Mouse (Mus musculus): ENCODE data around the gene Cacna1d. TPM values are rescaled to one million over a fixed set of nuclear protein-coding genes. Genes with fewer than 3 reads are reported as not detected.

Cacna1d gene
- 0.37 and 0.46 TPM in 2 replicates for polyA plus RNA-seq (2016; fragmentation: Nextera tagmentation; extraction: Ambion mirVana)

GRCm38 (mm10) chr14:30491342-30491741 is at the start of gene Cacna1d:
Cacna1d (minus strand) TSS chr14:30491455.
- H3K4me2 ChIP-seq: no peak within 1 kb of the TSS
- peak; percentile 62; the same call in 1 of the 2 replicates for ATAC-seq

GRCm38 (mm10) chr14:30533780-30534450 is 42.7 kb upstream of the Cacna1d start:
- ATAC-seq: no peak
- Histone ChIP-seq H3K27ac (no peak overlapping the region), H3K4me3 (no peak overlapping the region), H3K36me3 (peaks cover 3% of the 10 kb centered on the region; the same call in 1 of the 2 replicates), H3K27me3 (replicated peaks) (no peaks in the 10 kb centered on the region), H3K4me2 (no peak overlapping the region), H3K4me1 (no peaks in the 10 kb centered on the region), H3K9me3 (replicated peaks) (no peaks in the 10 kb centered on the region), H3K9ac (no peak overlapping the region)
- WGBS (ENCODE audit: insufficient replicate concordance): 68% methylated on average over 6 of the region's 6 CpGs

More at GRCm38 (mm10) chr14:30491342-30491741, at the start of gene Cacna1d:
- Histone ChIP-seq H3K9ac (no peak within 1 kb of the TSS), H3K36me3 (peaks cover 76% of the 10 kb centered on the region), H3K4me3 (no peak within 1 kb of the TSS), H3K27ac (no peak within 1 kb of the TSS; the same call in 1 of the 2 replicates), H3K27me3 (replicated peaks) (no peaks in the 10 kb centered on the region), H3K9me3 (replicated peaks) (no peaks in the 10 kb centered on the region), H3K4me1 (peaks cover 33% of the 10 kb centered on the region)
- WGBS (ENCODE audit: insufficient replicate concordance): 52% methylated on average over 9 of the region's 9 CpGs

- WGBS (ENCODE audit: insufficient replicate concordance): 82% methylated on average over 6 of the region's 6 CpGs
- no peak for ATAC-seq
- H3K36me3 ChIP-seq: peaks cover 13% of the 10 kb centered on the region
- no peak overlapping the region for H3K27ac ChIP-seq
- no peak overlapping the region for H3K9ac ChIP-seq
- no peak overlapping the region for H3K4me3 ChIP-seq
- H3K4me1 ChIP-seq: no peaks in the 10 kb centered on the region
- no peaks in the 10 kb centered on the region for H3K27me3 ChIP-seq (replicated peaks)
- H3K4me2 ChIP-seq: no peak overlapping the region
- no peaks in the 10 kb centered on the region for H3K9me3 ChIP-seq (replicated peaks)
Measured at GRCm38 (mm10) chr14:30531896-30532295, 40.6 kb upstream of the Cacna1d start.

GRCm38 (mm10) chr14:30531431-30531830 is 40.2 kb upstream of the Cacna1d start:
- no peak for ATAC-seq
- H3K4me2 ChIP-seq: no peak overlapping the region
- H3K9me3 ChIP-seq (replicated peaks): no peaks in the 10 kb centered on the region
- no peak overlapping the region for H3K9ac ChIP-seq
- no peak overlapping the region for H3K27ac ChIP-seq
- WGBS (ENCODE audit: insufficient replicate concordance): 73% methylated on average over 5 of the region's 5 CpGs
- H3K27me3 ChIP-seq (replicated peaks): no peaks in the 10 kb centered on the region
- H3K4me3 ChIP-seq: no peak overlapping the region
- H3K36me3 ChIP-seq: peaks cover 17% of the 10 kb centered on the region
- H3K4me1 ChIP-seq: no peaks in the 10 kb centered on the region

GRCm38 (mm10) chr14:30530726-30531269 is 39.5 kb upstream of the Cacna1d start:
- H3K4me2 ChIP-seq: no peak overlapping the region
- WGBS (ENCODE audit: insufficient replicate concordance): 76% methylated on average over 8 of the region's 8 CpGs

GRCm38 (mm10) chr14:30529454-30529853 is 38.2 kb upstream of the Cacna1d start:
- H3K27ac ChIP-seq: no peak overlapping the region
- H3K27me3 ChIP-seq (replicated peaks): no peaks in the 10 kb centered on the region
- H3K4me3 ChIP-seq: no peak overlapping the region
- WGBS (ENCODE audit: insufficient replicate concordance): 88% methylated on average over 12 of the region's 12 CpGs
- H3K9me3 ChIP-seq (replicated peaks): no peaks in the 10 kb centered on the region
- no peak for ATAC-seq
- H3K4me1 ChIP-seq: no peaks in the 10 kb centered on the region
- peaks cover 36% of the 10 kb centered on the region for H3K36me3 ChIP-seq
- no peak overlapping the region for H3K4me2 ChIP-seq
- H3K9ac ChIP-seq: no peak overlapping the region

More at GRCm38 (mm10) chr14:30530726-30531269, 39.5 kb upstream of the Cacna1d start:
- Histone ChIP-seq H3K27ac (no peak overlapping the region), H3K36me3 (peaks cover 23% of the 10 kb centered on the region), H3K4me1 (no peaks in the 10 kb centered on the region), H3K9me3 (replicated peaks) (no peaks in the 10 kb centered on the region), H3K9ac (no peak overlapping the region), H3K4me3 (no peak overlapping the region), H3K27me3 (replicated peaks) (no peaks in the 10 kb centered on the region)
- ATAC-seq: no peak

- Histone ChIP-seq H3K27me3 (replicated peaks) (no peaks in the 10 kb centered on the region), H3K36me3 (peaks cover 41% of the 10 kb centered on the region), H3K27ac (no peak overlapping the region), H3K9ac (no peak overlapping the region), H3K4me1 (no peaks in the 10 kb centered on the region), H3K4me2 (no peak overlapping the region), H3K4me3 (no peak overlapping the region), H3K9me3 (replicated peaks) (no peaks in the 10 kb centered on the region)
- WGBS (ENCODE audit: insufficient replicate concordance): 72% methylated on average over 5 of the region's 5 CpGs
- ATAC-seq: no peak
Measured at GRCm38 (mm10) chr14:30528961-30529360, 37.7 kb upstream of the Cacna1d start.

GRCm38 (mm10) chr14:30528392-30528791 is 37.1 kb upstream of the Cacna1d start:
- H3K27ac ChIP-seq: no peak overlapping the region
- H3K27me3 ChIP-seq (replicated peaks): no peaks in the 10 kb centered on the region
- H3K9me3 ChIP-seq (replicated peaks): no peaks in the 10 kb centered on the region
- H3K4me1 ChIP-seq: no peaks in the 10 kb centered on the region
- H3K9ac ChIP-seq: no peak overlapping the region
- peaks cover 47% of the 10 kb centered on the region for H3K36me3 ChIP-seq
- no peak for ATAC-seq
- no peak overlapping the region for H3K4me3 ChIP-seq
- 83% methylated on average over 10 of the region's 10 CpGs for WGBS (ENCODE audit: insufficient replicate concordance)
- no peak overlapping the region for H3K4me2 ChIP-seq

GRCm38 (mm10) chr14:30523356-30523755 is 32.1 kb upstream of the Cacna1d start:
- Histone ChIP-seq H3K4me2 (no peak overlapping the region), H3K27ac (no peak overlapping the region), H3K36me3 (peaks cover 93% of the 10 kb centered on the region), H3K4me1 (no peaks in the 10 kb centered on the region), H3K9me3 (replicated peaks) (no peaks in the 10 kb centered on the region), H3K27me3 (replicated peaks) (no peaks in the 10 kb centered on the region), H3K4me3 (no peak overlapping the region), H3K9ac (no peak overlapping the region)
- no peak for ATAC-seq
- 78% methylated on average over 6 of the region's 6 CpGs for WGBS (ENCODE audit: insufficient replicate concordance)

- Histone ChIP-seq H3K9ac (no peak overlapping the region), H3K4me2 (no peak overlapping the region), H3K4me1 (peaks cover 15% of the 10 kb centered on the region), H3K27me3 (replicated peaks) (no peaks in the 10 kb centered on the region), H3K36me3 (peaks cover 93% of the 10 kb centered on the region), H3K4me3 (no peak overlapping the region), H3K27ac (no peak overlapping the region), H3K9me3 (replicated peaks) (no peaks in the 10 kb centered on the region)
- ATAC-seq: no peak
- 89% methylated on average over 5 of the region's 5 CpGs for WGBS (ENCODE audit: insufficient replicate concordance)
Measured at GRCm38 (mm10) chr14:30519323-30519722, 28.1 kb upstream of the Cacna1d start.

GRCm38 (mm10) chr14:30515931-30516723 is 24.9 kb upstream of the Cacna1d start:
- 73% methylated on average over 13 of the region's 13 CpGs for WGBS (ENCODE audit: insufficient replicate concordance)
- ATAC-seq: peak; percentile 72
- no peak overlapping the region for H3K9ac ChIP-seq
- H3K4me3 ChIP-seq: no peak overlapping the region
- H3K4me2 ChIP-seq: no peak overlapping the region
- H3K9me3 ChIP-seq (replicated peaks): no peaks in the 10 kb centered on the region
- H3K4me1 ChIP-seq: peaks cover 20% of the 10 kb centered on the region
- peaks cover 89% of the 10 kb centered on the region for H3K36me3 ChIP-seq
- H3K27me3 ChIP-seq (replicated peaks): no peaks in the 10 kb centered on the region
- no peak overlapping the region for H3K27ac ChIP-seq

GRCm38 (mm10) chr14:30512896-30513295 is 21.6 kb upstream of the Cacna1d start:
- Histone ChIP-seq H3K9me3 (replicated peaks) (no peaks in the 10 kb centered on the region), H3K9ac (no peak overlapping the region), H3K27me3 (replicated peaks) (no peaks in the 10 kb centered on the region), H3K27ac (no peak overlapping the region), H3K4me2 (no peak overlapping the region), H3K4me3 (no peak overlapping the region), H3K36me3 (peaks cover 85% of the 10 kb centered on the region), H3K4me1 (peaks cover 20% of the 10 kb centered on the region)
- 65% methylated on average over 5 of the region's 5 CpGs for WGBS (ENCODE audit: insufficient replicate concordance)
- peak; percentile 24; the same call in 1 of the 2 replicates for ATAC-seq
